Mouse (Mus musculus) myocyte (in vitro differentiated cells): Measurements from ENCODE around the gene Ptpn23. TPM values are rescaled to one million over a fixed set of nuclear protein-coding genes. Genes with fewer than 3 reads are reported as not detected.

Source experiments
- H3K27me3 ChIP-seq: one replicate; pipeline ENCODE4 v1.6.1; 2011; ENCODE audit not compliant: control insufficient read depth, insufficient read depth, insufficient read length
- H3K36me3 ChIP-seq: one replicate; pipeline ENCODE4 v1.6.1; 2011; ENCODE audit not compliant: control insufficient read depth, insufficient read depth
- H3K4me2 ChIP-seq: one replicate; pipeline ENCODE4 v1.6.1; 2011; ENCODE audit warnings: low read depth, control low read depth
- H3K4me3 ChIP-seq: one replicate; pipeline ENCODE4 v1.5.1; 2011; ENCODE audit warnings: mild to moderate bottlenecking, control low read depth, moderate library complexity
- H3K79me2 ChIP-seq: one replicate; pipeline ENCODE4 v1.6.1; 2011; ENCODE audit not compliant: control insufficient read depth, insufficient read depth
- H3ac ChIP-seq: one replicate; pipeline ENCODE4 v1.6.1; 2011; ENCODE audit not compliant: control insufficient read depth, insufficient read length
- CEBPB ChIP-seq: IDR thresholded peaks from 2 replicates; pipeline ENCODE4 v1.6.1; 2011; ENCODE audit warnings: mild to moderate bottlenecking, moderate library complexity; ENCODE audit not compliant: poor library complexity, insufficient read depth, severe bottlenecking
- E2F4 ChIP-seq: IDR thresholded peaks from one replicate; pipeline ENCODE4 v1.6.1; 2011; ENCODE audit warnings: mild to moderate bottlenecking, control low read depth, moderate library complexity; ENCODE audit not compliant: insufficient read depth
- MAX ChIP-seq: IDR thresholded peaks from one replicate; pipeline ENCODE4 v1.6.1; 2011; ENCODE audit warnings: low read depth, mild to moderate bottlenecking, control low read depth
- MYOD1 ChIP-seq, 3 experiments: IDR thresholded peaks; one replicate each; pipeline ENCODE4 v1.6.1; 2011; ENCODE audit warnings: control low read depth in 2 of 3, low read depth in 2 of 3, mild to moderate bottlenecking in 2 of 3, moderate library complexity in 1 of 3; ENCODE audit not compliant: insufficient read length in 2 of 3, control insufficient read depth in 1 of 3
- MYOG ChIP-seq, 3 experiments: IDR thresholded peaks; one replicate each; pipeline ENCODE4 v1.6.1; 2011; ENCODE audit warnings: control low read depth in 2 of 3, low read depth in 2 of 3, mild to moderate bottlenecking in 2 of 3; ENCODE audit not compliant: insufficient read length in 2 of 3, control insufficient read depth in 1 of 3, insufficient read depth in 1 of 3
- POLR2A ChIP-seq: IDR thresholded peaks from one replicate; pipeline ENCODE4 v1.6.1; 2011; ENCODE audit warnings: low read depth, mild to moderate bottlenecking, control low read depth, moderate library complexity; ENCODE audit not compliant: insufficient read length
- POLR2AphosphoS2 ChIP-seq: IDR thresholded peaks from one replicate; pipeline ENCODE4 v1.6.1; 2011; ENCODE audit warnings: low read depth, control low read depth; ENCODE audit not compliant: insufficient read length
- REST ChIP-seq: IDR thresholded peaks from one replicate; pipeline ENCODE4 v1.6.1; 2011; ENCODE audit warnings: mild to moderate bottlenecking, control low read depth, moderate library complexity; ENCODE audit not compliant: insufficient read depth, insufficient read length
- SRF ChIP-seq: IDR thresholded peaks from one replicate; pipeline ENCODE4 v1.6.1; 2011; ENCODE audit warnings: low read depth; ENCODE audit not compliant: control insufficient read depth, insufficient read length
- TCF12 ChIP-seq: IDR thresholded peaks from one replicate; pipeline ENCODE4 v1.6.1; 2011; ENCODE audit warnings: mild to moderate bottlenecking, control low read depth; ENCODE audit not compliant: poor library complexity, insufficient read depth, severe bottlenecking
- TCF3 ChIP-seq: IDR thresholded peaks from one replicate; pipeline ENCODE4 v1.6.1; 2011; ENCODE audit warnings: low read depth, control low read depth; ENCODE audit not compliant: insufficient read length
- USF1 ChIP-seq: IDR thresholded peaks from one replicate; pipeline ENCODE4 v1.6.1; 2011; ENCODE audit warnings: low read depth, mild to moderate bottlenecking, control low read depth, moderate library complexity
- polyA plus RNA-seq: library from polyadenylated mRNA; unstranded; fragments of >200 nt; fragmentation: generic; extraction: Trizol; gene quantifications from one replicate; pipeline ENCODE4 v1.2.1, GENCODE M21; 2012; ENCODE audit warnings: missing spikeins

Ptpn23 gene
- polyA plus RNA-seq, 1 experiment = 36.0 TPM

GRCm38 (mm10) chr9:110348899-110349298 lies 59.1 kb downstream of the Ptpn23 start:
- Histone ChIP-seq H3K79me2 (no peaks in the 10 kb centered on the region), H3K27me3 (no peaks in the 10 kb centered on the region), H3K36me3 (no peaks in the 10 kb centered on the region), H3K4me3 (no peak overlapping the region), H3ac (no peak overlapping the region), H3K4me2 (no peak overlapping the region)
- TF ChIP-seq TCF12 = no peak
- TF ChIP-seq POLR2A = no peak

- Histone ChIP-seq H3K27me3 (no peaks in the 10 kb centered on the region), H3K79me2 (no peaks in the 10 kb centered on the region), H3K4me2 (no peak overlapping the region), H3ac (no peak overlapping the region), H3K36me3 (no peaks in the 10 kb centered on the region), H3K4me3 (no peak overlapping the region)
- TF ChIP-seq SRF (no peak), MYOG (IDR thresholded peaks at IDR 0.05; ENCODE audit: control insufficient read depth in 1 of 3, insufficient read depth in 1 of 3, insufficient read length in 2 of 3, low read depth in 2 of 3) (no peak), REST (no peak), TCF3 (no peak), CEBPB (no peak), E2F4 (no peak), POLR2AphosphoS2 (no peak), MAX (no peak), USF1 (no peak), POLR2A (no peak)
These were observed 62.8 kb downstream of the Ptpn23 start for GRCm38 (mm10) chr9:110345057-110345739.

GRCm38 (mm10) chr9:110343805-110344204 lies 64.2 kb downstream of the Ptpn23 start:
- Histone ChIP-seq H3K79me2 (no peaks in the 10 kb centered on the region), H3K36me3 (no peaks in the 10 kb centered on the region), H3K27me3 (no peaks in the 10 kb centered on the region), H3ac (no peak overlapping the region), H3K4me2 (no peak overlapping the region), H3K4me3 (no peak overlapping the region)
- TF ChIP-seq POLR2AphosphoS2 (no peak), MYOG (IDR thresholded peaks at IDR 0.05; ENCODE audit: control insufficient read depth in 1 of 3, insufficient read depth in 1 of 3, insufficient read length in 2 of 3, low read depth in 2 of 3) (no peak), MAX (no peak), CEBPB (no peak), TCF3 (no peak), USF1 (no peak), MYOD1 (IDR thresholded peaks at IDR 0.05; ENCODE audit: control insufficient read depth in 1 of 3, insufficient read length in 2 of 3, low read depth in 2 of 3) (no peak), POLR2A (no peak), SRF (no peak), TCF12 (no peak), REST (no peak), E2F4 (no peak)

GRCm38 (mm10) chr9:110342008-110342407 lies 66.0 kb downstream of the Ptpn23 start:
- H3K4me3 ChIP-seq = no peak overlapping the region
- H3K4me2 ChIP-seq = no peak overlapping the region
- no peak overlapping the region for H3ac ChIP-seq
- H3K27me3 ChIP-seq = no peaks in the 10 kb centered on the region
- H3K36me3 ChIP-seq = no peaks in the 10 kb centered on the region
- H3K79me2 ChIP-seq = no peaks in the 10 kb centered on the region
- TF ChIP-seq POLR2A (no peak), MYOD1 (IDR thresholded peaks at IDR 0.05; ENCODE audit: control insufficient read depth in 1 of 3, insufficient read length in 2 of 3, low read depth in 2 of 3) (no peak), E2F4 (no peak), SRF (no peak), TCF12 (no peak), REST (no peak), TCF3 (no peak), MAX (no peak), MYOG (IDR thresholded peaks at IDR 0.05; ENCODE audit: control insufficient read depth in 1 of 3, insufficient read depth in 1 of 3, insufficient read length in 2 of 3, low read depth in 2 of 3) (no peak), USF1 (no peak), CEBPB (no peak), POLR2AphosphoS2 (no peak)

DNA sequence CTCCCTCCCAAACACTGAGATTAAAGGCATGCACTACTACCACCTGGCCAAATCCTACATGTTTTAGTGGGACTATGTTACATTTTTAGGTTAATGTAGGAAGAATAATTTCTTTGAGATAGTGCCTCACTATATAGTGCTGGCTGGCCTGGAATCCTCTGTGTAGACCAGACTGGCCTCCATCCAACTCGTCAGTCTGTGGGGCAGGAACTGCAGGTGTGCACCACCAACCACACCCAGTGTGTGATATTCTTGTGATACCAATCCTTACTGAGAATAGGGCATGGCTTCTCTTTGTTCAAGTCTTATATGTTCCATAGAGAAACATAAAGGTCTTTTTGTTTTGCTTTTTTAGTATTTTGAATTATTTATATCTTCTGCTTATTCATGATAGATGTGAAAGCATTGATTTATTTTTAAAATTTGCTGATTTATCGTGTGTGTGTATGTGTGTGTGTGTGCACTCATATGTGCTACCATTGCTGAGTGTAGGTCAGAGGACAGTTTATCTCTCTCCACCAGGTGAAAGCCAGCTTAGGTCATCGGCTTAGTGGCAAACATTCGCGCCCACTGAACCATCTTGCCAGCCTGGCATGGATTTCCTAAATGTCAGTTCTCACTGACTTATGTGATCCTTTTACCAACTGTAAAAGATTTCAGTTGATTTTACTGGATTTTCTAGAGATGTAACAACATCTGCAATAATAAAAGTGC lies 67.8 kb downstream of the Ptpn23 start:
- no peak overlapping the region for H3ac ChIP-seq
- TF ChIP-seq POLR2A (no peak), REST (no peak), E2F4 (no peak), MAX (no peak), USF1 (no peak), SRF (no peak), TCF3 (no peak), MYOG (IDR thresholded peaks at IDR 0.05; ENCODE audit: control insufficient read depth in 1 of 3, insufficient read depth in 1 of 3, insufficient read length in 2 of 3, low read depth in 2 of 3) (no peak), POLR2AphosphoS2 (no peak)
- no peak overlapping the region for H3K4me2 ChIP-seq
- H3K27me3 ChIP-seq = no peaks in the 10 kb centered on the region
- H3K36me3 ChIP-seq = no peaks in the 10 kb centered on the region
- no peak overlapping the region for H3K4me3 ChIP-seq
- H3K79me2 ChIP-seq = peaks cover 17% of the 10 kb centered on the region

Other genes with a start within 250 kb of the Ptpn23 start
- 0.24 TPM for gene Cspg5, start 164.4 kb downstream of the Ptpn23 start, polyA plus RNA-seq
- 11.9 TPM for gene Elp6, start 103.0 kb downstream of the Ptpn23 start, polyA plus RNA-seq
- 44.4 TPM for gene Scap, start 74.9 kb downstream of the Ptpn23 start, polyA plus RNA-seq
- not detected for gene Ngp, start 11.5 kb upstream of the Ptpn23 start, polyA plus RNA-seq
- gene Klhl18, start 68.5 kb upstream of the Ptpn23 start, polyA plus RNA-seq = 10.2 TPM
- gene Kif9, start 68.7 kb upstream of the Ptpn23 start, polyA plus RNA-seq = 0.48 TPM
- 11.6 TPM for gene Setd2, start 124.4 kb upstream of the Ptpn23 start, polyA plus RNA-seq
- 66.9 TPM for gene Nradd, start 216.2 kb upstream of the Ptpn23 start, polyA plus RNA-seq
- gene Nbeal2, start 245.9 kb upstream of the Ptpn23 start, polyA plus RNA-seq = 3.3 TPM
- 59.2 TPM for gene Ccdc12, start 248.3 kb upstream of the Ptpn23 start, polyA plus RNA-seq